Mouse (Mus musculus): Measurements from ENCODE around the gene Ripor1. TPM values are rescaled to one million over a fixed set of nuclear protein-coding genes. Genes with fewer than 3 reads are reported as not detected.
"Not testable (repeated sequence)": the region's sequence is repeated elsewhere in the genome, so short reads cannot be mapped to it uniquely, and the experiment has no call there.

The Ripor1 gene
- total RNA-seq (2021) = 10 to 100 TPM; 77.0 to 81.5 TPM

GRCm38 (mm10) chr8:105604804-105605381, at the start of gene Ripor1:
TSS of gene Ripor1 (plus strand) at chr8:105605255.
- intact Hi-C loops (cut with DNase I) = loop anchor here (1.0 kb wide), 1 partner anchor 39 kb away; the partner anchor contains the start of gene Atp6v0d1
- peak; percentile 75 to 80 for DNase-seq (ENCODE audit: low spot score in 2 of 2)

- intact Hi-C loops (cut with DNase I) = no loop called here
- no peak for DNase-seq (ENCODE audit: low spot score in 2 of 2)
Observed at GRCm38 (mm10) chr8:105562863-105563262, 42.2 kb upstream of the Ripor1 start.

GRCm38 (mm10) chr8:105563871-105564270, 41.2 kb upstream of the Ripor1 start:
- no peak for DNase-seq (ENCODE audit: low spot score in 2 of 2)
- intact Hi-C loops (cut with DNase I) = no loop called here

GRCm38 (mm10) chr8:105564573-105565229, 40.4 kb upstream of the Ripor1 start:
- DNase-seq (ENCODE audit: low spot score in 2 of 2) = not testable (repeated sequence)
- intact Hi-C loops (cut with DNase I) = loop anchor here (5.0 kb wide), 1 partner anchor 58 kb away; no protein-coding TSS in a partner anchor

- no peak for DNase-seq (ENCODE audit: low spot score in 2 of 2)
- intact Hi-C loops (cut with DNase I) = loop anchor here (5.0 kb wide), 1 partner anchor 57 kb away; no protein-coding TSS in a partner anchor
Observed at GRCm38 (mm10) chr8:105565401-105565881, 39.6 kb upstream of the Ripor1 start.

DNA sequence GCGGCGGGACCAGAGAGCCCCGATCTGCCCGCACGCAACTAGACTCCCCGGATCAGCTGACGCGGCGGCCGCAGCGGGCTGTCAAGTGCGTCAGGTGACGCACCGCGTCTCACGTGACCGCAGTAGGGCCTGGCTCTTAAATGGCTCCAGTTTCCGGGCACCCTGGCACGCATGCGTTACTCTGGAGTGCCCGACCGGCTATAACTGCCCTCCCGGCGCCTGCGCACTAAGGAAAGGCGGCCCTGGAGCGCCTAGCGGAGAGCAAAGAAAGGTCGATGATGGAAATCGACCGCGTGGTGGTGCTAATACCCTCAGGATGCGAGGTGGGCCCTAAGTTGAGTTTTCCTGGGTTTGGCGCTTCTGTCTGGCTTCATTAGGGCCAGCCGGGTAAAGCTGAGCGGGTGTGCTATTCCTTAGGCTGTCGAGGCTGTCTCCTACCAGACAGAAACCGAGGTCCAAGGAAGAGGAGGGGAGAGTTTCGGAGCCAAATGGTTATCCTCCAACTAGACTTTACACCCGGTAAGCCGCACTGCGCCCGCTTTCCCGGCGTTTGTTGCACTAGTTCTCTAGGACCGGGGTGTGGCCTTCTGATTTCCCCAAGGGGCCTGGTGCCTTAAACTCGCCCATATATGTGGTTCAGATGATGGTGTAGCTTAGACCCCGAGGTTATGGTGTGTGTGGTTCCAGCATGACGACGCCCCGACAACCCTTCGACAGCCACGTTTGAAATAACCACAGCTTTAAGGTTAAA, 38.9 kb upstream of the Ripor1 start, which contains the start of gene Atp6v0d1:
Atp6v0d1 (minus strand) TSS at position 96 of the 751 bp plus-strand sequence.
- peak; percentile 100 for DNase-seq (ENCODE audit: low spot score in 2 of 2)
- intact Hi-C loops (cut with DNase I) = loop anchor here (1.0 to 5.0 kb wide), 3 partner anchors 39 to 71 kb away; partner anchors contain the start of genes Agrp and Ripor1

DNA sequence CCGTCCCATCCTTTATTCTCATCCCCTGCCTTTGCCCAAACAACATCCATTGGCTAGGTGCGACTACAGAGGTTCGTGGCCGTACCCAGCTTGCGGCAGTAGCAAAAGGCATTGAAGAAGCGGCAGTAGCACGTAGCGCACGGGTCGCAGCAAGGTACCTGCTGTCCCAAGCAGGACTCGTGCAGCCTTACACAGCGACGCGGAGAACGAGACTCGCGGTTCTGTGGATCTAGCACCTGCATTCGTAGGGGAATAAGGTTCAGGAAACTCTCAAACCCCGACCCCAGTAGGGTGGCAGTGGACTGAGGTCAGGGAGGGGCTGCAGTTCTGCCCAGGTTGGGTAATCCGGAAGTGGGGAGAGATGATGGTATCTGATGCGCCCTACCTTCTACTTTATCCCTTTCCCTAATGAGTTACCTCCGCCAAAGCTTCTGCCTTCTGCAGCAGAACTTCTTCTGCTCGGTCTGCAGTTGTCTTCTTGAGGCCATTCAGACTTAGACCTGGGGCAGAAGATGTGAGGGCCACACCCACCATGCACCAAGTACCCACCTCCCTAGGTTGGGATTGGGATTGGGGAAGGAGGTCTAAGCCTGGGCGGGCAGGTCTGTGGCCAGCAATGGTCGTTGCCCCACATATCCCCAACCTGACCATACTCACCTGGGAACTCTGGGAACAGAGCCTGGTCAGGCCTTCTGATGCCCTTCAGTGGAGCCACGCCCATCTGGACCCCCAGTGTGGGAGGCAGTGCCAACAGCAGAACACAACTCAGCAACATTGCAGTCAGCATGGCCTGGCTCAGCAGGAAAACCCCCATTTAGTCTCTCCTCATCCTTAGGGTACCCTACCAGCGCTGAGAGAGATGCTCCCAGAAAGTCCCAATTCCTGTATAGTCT, 38.1 kb upstream of the Ripor1 start:
- intact Hi-C loops (cut with DNase I) = loop anchor here (1.0 to 5.0 kb wide), 3 partner anchors 38 to 70 kb away; partner anchors contain the start of genes Agrp and Ripor1
- DNase-seq (ENCODE audit: low spot score in 2 of 2) = no peak

GRCm38 (mm10) chr8:105571810-105572209, 33.2 kb upstream of the Ripor1 start:
- intact Hi-C loops (cut with DNase I) = no loop called here
- DNase-seq (ENCODE audit: low spot score in 2 of 2) = peak in 1 of 2 experiments; percentile 79

DNA sequence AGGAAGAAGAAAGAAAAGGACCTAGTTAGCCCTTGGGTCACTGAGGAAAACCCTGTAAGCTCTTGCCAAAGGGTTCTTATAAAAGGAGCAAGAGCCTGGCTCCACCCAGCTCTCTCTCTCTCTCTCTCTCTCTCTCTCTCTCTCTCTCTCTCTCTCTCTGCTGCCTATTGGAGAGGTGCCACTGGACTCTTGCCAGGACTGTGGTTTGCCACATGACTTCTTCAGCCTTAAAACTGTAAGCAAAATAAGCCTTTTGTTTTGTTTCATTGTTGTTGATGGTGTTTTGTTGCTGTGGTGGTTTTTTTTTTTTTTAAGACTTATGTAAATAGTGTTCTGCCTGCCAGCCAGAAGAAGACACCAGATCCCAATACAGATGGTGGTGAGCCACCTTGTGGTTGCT, 31.6 kb upstream of the Ripor1 start:
- intact Hi-C loops (cut with DNase I) = no loop called here
- DNase-seq (ENCODE audit: low spot score in 2 of 2) = no peak

GRCm38 (mm10) chr8:105574741-105575140, 30.3 kb upstream of the Ripor1 start:
- intact Hi-C loops (cut with DNase I) = no loop called here
- DNase-seq (ENCODE audit: low spot score in 2 of 2) = no peak

GRCm38 (mm10) chr8:105575538-105575937, 29.5 kb upstream of the Ripor1 start:
- no peak for DNase-seq (ENCODE audit: low spot score in 2 of 2)
- intact Hi-C loops (cut with DNase I) = no loop called here

DNA sequence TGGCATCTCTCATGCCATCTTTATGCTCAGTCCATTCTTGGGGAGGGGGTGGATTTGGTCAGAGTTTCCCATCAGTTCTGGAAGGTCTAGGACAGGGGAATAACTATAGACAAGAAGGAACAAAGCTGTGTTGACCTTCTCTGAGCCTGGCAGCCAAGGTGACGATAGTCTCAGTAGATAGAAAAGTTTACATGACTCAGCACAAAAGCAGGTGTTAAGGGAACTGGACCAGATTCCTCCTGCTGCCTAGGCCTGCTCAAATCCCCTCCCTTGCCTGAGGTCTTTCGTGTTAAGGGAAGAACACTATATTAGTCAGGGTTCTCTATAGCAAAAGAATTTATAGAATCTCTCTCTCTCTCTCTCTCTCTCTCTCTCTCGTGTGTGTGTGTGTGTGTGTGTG, 25.3 kb upstream of the Ripor1 start:
- intact Hi-C loops (cut with DNase I) = no loop called here
- no peak for DNase-seq (ENCODE audit: low spot score in 2 of 2)

- intact Hi-C loops (cut with DNase I) = no loop called here
- no peak for DNase-seq (ENCODE audit: low spot score in 2 of 2)
Observed at GRCm38 (mm10) chr8:105592431-105592830, 12.6 kb upstream of the Ripor1 start.

GRCm38 (mm10) chr8:105593859-105594258, 11.2 kb upstream of the Ripor1 start:
- intact Hi-C loops (cut with DNase I) = no loop called here
- peak in 1 of 2 experiments; percentile 79 for DNase-seq (ENCODE audit: low spot score in 2 of 2)

DNA sequence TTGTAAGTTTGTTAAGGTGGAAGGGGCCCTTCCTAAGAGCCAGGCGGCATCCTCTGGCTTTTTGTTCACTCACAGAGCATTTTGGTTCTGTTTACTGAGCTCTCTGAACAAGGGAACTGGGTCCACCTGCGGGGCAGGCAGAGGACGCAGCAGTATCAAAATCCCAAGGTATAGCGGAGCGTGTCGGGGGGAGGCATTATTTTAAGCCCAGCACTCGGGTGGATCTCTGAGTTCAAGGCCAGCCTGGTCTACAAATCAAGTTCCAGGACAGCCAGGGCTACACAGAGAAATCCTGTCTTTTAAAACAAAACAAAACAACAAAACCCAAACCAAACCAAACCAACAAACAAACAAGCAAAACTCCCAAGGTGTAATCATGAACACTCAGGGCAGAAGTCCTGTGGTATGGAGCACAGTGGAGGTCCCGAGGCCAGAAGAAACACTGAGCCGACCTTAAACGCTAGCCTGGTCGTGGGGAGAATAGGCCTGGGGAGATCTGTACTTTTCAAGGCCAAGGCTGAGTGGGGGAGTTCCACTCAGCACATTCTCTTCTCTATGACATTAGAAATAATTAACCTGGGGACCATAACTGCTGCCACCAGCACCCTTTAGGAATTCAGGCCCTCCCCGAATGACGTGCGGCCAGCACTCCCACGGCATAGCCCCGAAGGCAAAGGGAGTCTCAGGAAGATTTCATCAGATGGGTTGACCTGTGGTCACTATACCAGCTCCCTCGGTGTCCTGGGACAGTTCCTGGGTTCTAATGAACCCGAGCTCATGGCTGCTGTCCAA, 10.4 kb upstream of the Ripor1 start:
- intact Hi-C loops (cut with DNase I) = no loop called here
- DNase-seq (ENCODE audit: low spot score in 2 of 2) = no peak

- DNase-seq (ENCODE audit: low spot score in 2 of 2) = peak in 1 of 2 experiments; percentile 27
- intact Hi-C loops (cut with DNase I) = no loop called here
Observed at GRCm38 (mm10) chr8:105596362-105597034, 8.6 kb upstream of the Ripor1 start.

DNA sequence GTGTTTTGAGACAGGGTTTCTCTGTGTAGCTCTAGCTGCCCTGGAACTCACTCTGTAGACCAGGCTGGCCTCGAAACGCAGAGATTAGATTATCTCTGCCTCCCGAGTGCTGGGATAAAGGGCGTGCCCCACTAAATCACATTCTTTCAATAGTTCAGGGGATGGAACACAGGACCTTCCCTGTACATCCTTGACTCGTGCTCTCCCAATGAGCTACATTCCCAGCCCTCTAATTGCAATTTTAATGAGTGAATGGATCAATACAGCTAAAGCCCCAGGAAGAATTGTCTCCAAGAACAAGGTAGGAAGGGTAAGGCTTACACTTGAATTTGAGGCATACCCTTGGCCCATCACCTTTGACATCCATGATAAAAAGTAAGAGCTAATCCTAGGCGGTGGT, 6.3 kb upstream of the Ripor1 start:
- intact Hi-C loops (cut with DNase I) = no loop called here
- DNase-seq (ENCODE audit: low spot score in 2 of 2) = no peak

GRCm38 (mm10) chr8:105601301-105601700, 3.8 kb upstream of the Ripor1 start:
- DNase-seq (ENCODE audit: low spot score in 2 of 2) = no peak
- intact Hi-C loops (cut with DNase I) = no loop called here
